Mouse (Mus musculus) C2C12 (cell line): ENCODE data around the gene Ppm1l.

ENCODE experiments used
- CTCF ChIP-seq: IDR thresholded peaks from one replicate; pipeline ENCODE4 v1.5.1; 2011; ENCODE audit not compliant: control insufficient read depth, insufficient read depth, insufficient read length
- FOSL1 ChIP-seq: IDR thresholded peaks from one replicate; pipeline ENCODE4 v1.8.0; 2011; ENCODE audit warnings: mild to moderate bottlenecking, low read length; ENCODE audit not compliant: poor library complexity, insufficient read depth, severe bottlenecking
- MYOG ChIP-seq: IDR thresholded peaks from one replicate; pipeline ENCODE4 v1.6.1; 2011; ENCODE audit not compliant: control insufficient read depth, insufficient read length; ENCODE audit errors: extremely low read depth
- USF1 ChIP-seq: IDR thresholded peaks from one replicate; pipeline ENCODE4 v1.6.1; 2011; ENCODE audit warnings: low read depth, mild to moderate bottlenecking, control low read depth, moderate library complexity

- no peak for TF ChIP-seq CTCF
- no peak for TF ChIP-seq FOSL1
- no peak for TF ChIP-seq MYOG
- no peak for TF ChIP-seq USF1
Observed at GRCm38 (mm10) chr3:69282406-69282805, 34.3 kb upstream of the Ppm1l start.
